15 mouse cellular contexts compared by ENCODE assay signal in genomic region chr12:75502664-75503063, GRCm38 (mm10).
"Had no signal": no experiment of that assay in that cellular context is flagged by ENCODE, and none has a peak within 500 bp of the region (broad histone marks: within the 10 kb centered on the region; RNA-seq: fewer than 3 reads in every experiment).

No protein-coding gene starts in this region.

- H3K9ac ChIP-seq: liver, embryonic 15.5 days; midbrain, embryonic 13.5 days; stomach, embryonic 15.5 days had no signal

- H3K4me2 ChIP-seq: liver, embryonic 11.5 days; liver, embryonic 15.5 days; midbrain, embryonic 13.5 days; stomach, embryonic 15.5 days had no signal

- DNase-seq: kidney, postnatal 36 days; lung, adult 2 months; lung, postnatal 36 days; retina, postnatal 1 day; right cerebral cortex, postnatal 4 days; thymus, postnatal 4 days had no signal

- H3K36me3 ChIP-seq: limb, embryonic 10.5 days; liver, embryonic 15.5 days; midbrain, embryonic 13.5 days; stomach, embryonic 15.5 days had no signal

- H3K9me3 ChIP-seq: limb, embryonic 10.5 days; liver, embryonic 15.5 days; midbrain, embryonic 13.5 days; stomach, embryonic 15.5 days had no signal

- H3K4me1 ChIP-seq: midbrain, embryonic 13.5 days; stomach, embryonic 15.5 days had no signal

- ATAC-seq: lung, postnatal 0 days; midbrain, embryonic 13.5 days had no signal

- H3K27me3 ChIP-seq: liver, embryonic 15.5 days; midbrain, embryonic 13.5 days; stomach, embryonic 15.5 days had no signal

- H3K4me3 ChIP-seq: layer of hippocampus, adult 2 months; limb, embryonic 10.5 days; liver, embryonic 15.5 days; midbrain, embryonic 13.5 days; myocyte; stomach, embryonic 15.5 days had no signal

- H3K27ac ChIP-seq: kidney, postnatal 0 days; layer of hippocampus, adult 2 months; limb, embryonic 10.5 days; liver, embryonic 15.5 days; midbrain, embryonic 13.5 days; stomach, embryonic 15.5 days had no signal
